In genomic region chr11:3472484-3472883, GRCm38 (mm10) we compare ENCODE assay signal across 9 mouse cellular contexts. TPM values are rescaled to one million over a fixed set of nuclear protein-coding genes. Genes with fewer than 3 reads are reported as not detected.
DNase-seq lines count a peak whose midpoint lies in the region; ATAC-seq and TF ChIP-seq lines count a peak whose summit lies in the region.
"Had no signal": no experiment of that assay in that cellular context is flagged by ENCODE, and none has a peak within 500 bp of the region (broad histone marks: within the 10 kb centered on the region; RNA-seq: fewer than 3 reads in every experiment).

No protein-coding gene starts in this region.

- H3K27ac ChIP-seq in forebrain, embryonic 10.5 days = no peak overlapping the region
- no peak overlapping the region for H3K27ac ChIP-seq in heart, postnatal 0 days (ENCODE audit: low read depth)
- no peak overlapping the region for H3K27ac ChIP-seq in liver, postnatal 0 days (ENCODE audit: low read depth)
- no peak overlapping the region for H3K27ac ChIP-seq in olfactory bulb, adult 2 months (ENCODE audit: insufficient read depth, low read depth, low read length)
- H3K27ac ChIP-seq: heart, embryonic 13.5 days had no signal

- no peaks in the 10 kb centered on the region for H3K9me3 ChIP-seq in E14TG2a.4 (ENCODE audit: low read length)
- no peaks in the 10 kb centered on the region for H3K9me3 ChIP-seq in forebrain, embryonic 10.5 days
- no peaks in the 10 kb centered on the region for H3K9me3 ChIP-seq in heart, postnatal 0 days (replicated peaks; ENCODE audit: control insufficient read depth, low read length)
- no peaks in the 10 kb centered on the region for H3K9me3 ChIP-seq in liver, postnatal 0 days (ENCODE audit: low read length)
- H3K9me3 ChIP-seq: heart, embryonic 13.5 days had no signal

- WGBS in forebrain, embryonic 10.5 days = 20% methylated on average over 1 of the region's 1 CpGs
- WGBS in heart, postnatal 0 days = 18% methylated on average over 1 of the region's 1 CpGs
- 28% methylated on average over 1 of the region's 1 CpGs for WGBS in liver, postnatal 0 days (ENCODE audit: insufficient replicate concordance)
- 38% methylated on average over 1 of the region's 1 CpGs for WGBS in olfactory bulb, adult 2 months

- peaks cover 20% of the 10 kb centered on the region for H3K4me1 ChIP-seq in E14TG2a.4 (replicated peaks; ENCODE audit: low read depth, low read length)
- peaks cover 5% of the 10 kb centered on the region; the same call in 1 of the 2 replicates for H3K4me1 ChIP-seq in forebrain, embryonic 10.5 days
- no peaks in the 10 kb centered on the region for H3K4me1 ChIP-seq in heart, postnatal 0 days (ENCODE audit: control insufficient read depth, insufficient read depth)
- H3K4me1 ChIP-seq in liver, postnatal 0 days (ENCODE audit: insufficient read depth) = no peaks in the 10 kb centered on the region
- no peaks in the 10 kb centered on the region; the same call in 1 of the 2 replicates for H3K4me1 ChIP-seq in olfactory bulb, adult 2 months (ENCODE audit: control insufficient read depth, insufficient read depth, low read length)
- H3K4me1 ChIP-seq: heart, embryonic 13.5 days had no signal

- TF ChIP-seq POLR2A in brain, embryonic 14.5 days (IDR thresholded peaks at IDR 0.05; ENCODE audit: borderline replicate concordance, extremely low read depth, insufficient read depth, insufficient read length, poor library complexity, severe bottlenecking) = no peak
- no peak for TF ChIP-seq POLR2A in olfactory bulb, adult 2 months (IDR thresholded peaks at IDR 0.05; ENCODE audit: insufficient read depth, low read depth, low read length)

- H3K4me3 ChIP-seq in E14TG2a.4 (replicated peaks; ENCODE audit: low read length) = no peak overlapping the region
- no peak overlapping the region for H3K4me3 ChIP-seq in forebrain, embryonic 10.5 days
- H3K4me3 ChIP-seq in heart, postnatal 0 days (ENCODE audit: low read depth, low read length) = no peak overlapping the region
- H3K4me3 ChIP-seq in liver, postnatal 0 days (ENCODE audit: low read depth, low read length) = no peak overlapping the region
- H3K4me3 ChIP-seq in olfactory bulb, adult 2 months (ENCODE audit: insufficient read depth, low read depth, low read length) = no peak overlapping the region
- H3K4me3 ChIP-seq: heart, embryonic 13.5 days had no signal

- no peak for TF ChIP-seq EP300 in heart, postnatal 0 days (IDR thresholded peaks at IDR 0.05; ENCODE audit: low read depth)
- no peak for TF ChIP-seq EP300 in liver, postnatal 0 days (IDR thresholded peaks at IDR 0.05; ENCODE audit: low read depth)

- no peaks in the 10 kb centered on the region for H3K36me3 ChIP-seq in E14TG2a.4 (ENCODE audit: insufficient read depth, low read length)
- no peaks in the 10 kb centered on the region for H3K36me3 ChIP-seq in forebrain, embryonic 10.5 days (replicated peaks)
- no peaks in the 10 kb centered on the region for H3K36me3 ChIP-seq in heart, postnatal 0 days (replicated peaks; ENCODE audit: control insufficient read depth, insufficient read depth, low read length)
- no peaks in the 10 kb centered on the region for H3K36me3 ChIP-seq in liver, postnatal 0 days (replicated peaks; ENCODE audit: insufficient read depth, low read length)
- H3K36me3 ChIP-seq: heart, embryonic 13.5 days had no signal

- no peak overlapping the region for H3K4me2 ChIP-seq in heart, postnatal 0 days (ENCODE audit: low read depth, low read length)
- no peak overlapping the region for H3K4me2 ChIP-seq in liver, postnatal 0 days (ENCODE audit: low read depth, low read length)
- H3K4me2 ChIP-seq: heart, embryonic 13.5 days had no signal

- peak; percentile 89 for DNase-seq in brain, embryonic 14.5 days (ENCODE audit: low read depth)
- DNase-seq in forebrain, embryonic 10.5 days (ENCODE audit: extremely low spot score, low spot score) = peak; percentile 74
- peak; percentile 88 for DNase-seq in heart, postnatal 0 days (ENCODE audit: low spot score)
- DNase-seq in kidney, postnatal 36 days = peak; percentile 84 to 95
- peak; percentile 85 for DNase-seq in liver, postnatal 0 days
- DNase-seq in testis, postnatal 14 days (ENCODE audit: low spot score) = peak; percentile 59

- ATAC-seq in heart, postnatal 0 days (ENCODE audit: insufficient read depth, low read depth) = peak; percentile 86
- peak; percentile 56; the same call in 1 of the 2 replicates for ATAC-seq in liver, postnatal 0 days

- no peak overlapping the region for H3K9ac ChIP-seq in heart, postnatal 0 days (replicated peaks; ENCODE audit: low read depth, low read length)
- no peak overlapping the region for H3K9ac ChIP-seq in liver, postnatal 0 days (replicated peaks)
- H3K9ac ChIP-seq: heart, embryonic 13.5 days had no signal

- TF ChIP-seq CTCF in E14TG2a.4 (conservative IDR thresholded peaks at IDR 0.05; ENCODE audit: low read length) = peak; percentile 70
- peak; percentile 90 for TF ChIP-seq CTCF in brain, embryonic 14.5 days (IDR thresholded peaks at IDR 0.05; ENCODE audit: borderline replicate concordance, extremely low read depth, insufficient read depth, insufficient read length)
- TF ChIP-seq CTCF in heart, postnatal 0 days (IDR thresholded peaks at IDR 0.05; ENCODE audit: low read depth) = peak; percentile 94
- peak; percentile 93 for TF ChIP-seq CTCF in liver, postnatal 0 days (IDR thresholded peaks at IDR 0.05; ENCODE audit: low read depth)
- TF ChIP-seq CTCF in olfactory bulb, adult 2 months (IDR thresholded peaks at IDR 0.05; ENCODE audit: insufficient read depth, low read depth, low read length) = peak; percentile 45

- peaks cover 2% of the 10 kb centered on the region; the same call in 1 of the 2 replicates for H3K27me3 ChIP-seq in E14TG2a.4 (ENCODE audit: insufficient read depth, low read length)
- H3K27me3 ChIP-seq in forebrain, embryonic 10.5 days (ENCODE audit: poor library complexity, severe bottlenecking) = peaks cover 3% of the 10 kb centered on the region; the same call in 1 of the 2 replicates
- no peaks in the 10 kb centered on the region for H3K27me3 ChIP-seq in heart, postnatal 0 days (ENCODE audit: control insufficient read depth, insufficient read depth, low read length)
- H3K27me3 ChIP-seq in liver, postnatal 0 days (ENCODE audit: insufficient read depth, low read length) = no peaks in the 10 kb centered on the region

RNA-seq across cellular contexts. Expression of gene Pla2g3, which starts 15.6 kb away (rescaled TPM):
- polyA plus RNA-seq in brain, embryonic 14.5 days (2012; rRNA removed) = 1.2 and 1.3 TPM in 2 replicates
- 1.4 TPM in 2 replicates for polyA plus RNA-seq in forebrain, embryonic 10.5 days (2016; fragmentation: Nextera tagmentation; extraction: Ambion mirVana)
- 0.08 and 0.19 TPM in 2 replicates for total RNA-seq in heart, postnatal 0 days (2014; rRNA removed; ENCODE audit: low replicate concordance)
- polyA plus RNA-seq in heart, postnatal 0 days (2015; fragmentation: Nextera tagmentation; extraction: Ambion mirVana) = 0.10 and 0.11 TPM in 2 replicates
- polyA plus RNA-seq in liver, postnatal 0 days (2015; fragmentation: Nextera tagmentation; extraction: Ambion mirVana) = 0.07 TPM in 1 of 2 replicates, not detected in the other
- not detected in 2 replicates for polyA plus RNA-seq in olfactory bulb, adult 2 months (2012; ENCODE audit: insufficient read depth, insufficient read length, low replicate concordance, missing spikeins)

RNA-seq across cellular contexts. Expression of gene Rnf185, which starts 20.3 kb away (rescaled TPM):
- 46.9 and 47.0 TPM in 2 replicates for polyA plus RNA-seq in brain, embryonic 14.5 days (2012; rRNA removed)
- polyA plus RNA-seq in forebrain, embryonic 10.5 days (2016; fragmentation: Nextera tagmentation; extraction: Ambion mirVana) = 39.6 and 42.4 TPM in 2 replicates
- total RNA-seq in heart, postnatal 0 days (2014; rRNA removed; ENCODE audit: low replicate concordance) = 41.2 and 82.6 TPM in 2 replicates
- polyA plus RNA-seq in heart, postnatal 0 days (2015; fragmentation: Nextera tagmentation; extraction: Ambion mirVana) = 22.9 and 23.6 TPM in 2 replicates
- 9.7 and 10.3 TPM in 2 replicates for polyA plus RNA-seq in liver, postnatal 0 days (2015; fragmentation: Nextera tagmentation; extraction: Ambion mirVana)
- not detected in 2 replicates for polyA plus RNA-seq in olfactory bulb, adult 2 months (2012; ENCODE audit: insufficient read depth, insufficient read length, low replicate concordance, missing spikeins)

RNA-seq across cellular contexts. Expression of gene Inpp5j, which starts 32.1 kb away (rescaled TPM):
- polyA plus RNA-seq in brain, embryonic 14.5 days (2012; rRNA removed) = 2.2 and 4.1 TPM in 2 replicates
- polyA plus RNA-seq in forebrain, embryonic 10.5 days (2016; fragmentation: Nextera tagmentation; extraction: Ambion mirVana) = 0.20 and 0.21 TPM in 2 replicates
- 7.1 and 9.4 TPM in 2 replicates for total RNA-seq in heart, postnatal 0 days (2014; rRNA removed; ENCODE audit: low replicate concordance)
- polyA plus RNA-seq in heart, postnatal 0 days (2015; fragmentation: Nextera tagmentation; extraction: Ambion mirVana) = 12.4 and 12.8 TPM in 2 replicates
- polyA plus RNA-seq in liver, postnatal 0 days (2015; fragmentation: Nextera tagmentation; extraction: Ambion mirVana) = 0.83 and 0.86 TPM in 2 replicates
- polyA plus RNA-seq in olfactory bulb, adult 2 months (2012; ENCODE audit: insufficient read depth, insufficient read length, low replicate concordance, missing spikeins) = not detected in 2 replicates

RNA-seq across cellular contexts. Expression of gene Selenom, which starts 42.0 kb away (rescaled TPM):
- 57.4 and 65.9 TPM in 2 replicates for polyA plus RNA-seq in brain, embryonic 14.5 days (2012; rRNA removed)
- 36.1 and 37.9 TPM in 2 replicates for polyA plus RNA-seq in forebrain, embryonic 10.5 days (2016; fragmentation: Nextera tagmentation; extraction: Ambion mirVana)
- 147 and 156 TPM in 2 replicates for total RNA-seq in heart, postnatal 0 days (2014; rRNA removed; ENCODE audit: low replicate concordance)
- 129 and 130 TPM in 2 replicates for polyA plus RNA-seq in heart, postnatal 0 days (2015; fragmentation: Nextera tagmentation; extraction: Ambion mirVana)
- polyA plus RNA-seq in liver, postnatal 0 days (2015; fragmentation: Nextera tagmentation; extraction: Ambion mirVana) = 9.9 and 11.7 TPM in 2 replicates
- not detected in 2 replicates for polyA plus RNA-seq in olfactory bulb, adult 2 months (2012; ENCODE audit: insufficient read depth, insufficient read length, low replicate concordance, missing spikeins)

Comparison
In these comparisons a context has a peak if more than half of its experiments do, and no peak if none do; other contexts are left out.
1. RNA of gene Rnf185, which starts 20.3 kb away (polyA plus RNA-seq): 46.9 to 47.0 TPM in brain, embryonic 14.5 days, 39.6 to 42.4 TPM in forebrain, embryonic 10.5 days, 22.9 to 23.6 TPM in heart, postnatal 0 days and 9.7 to 10.3 TPM in liver, postnatal 0 days; not detected in olfactory bulb, adult 2 months; every median in the first group is over 10 times any median in the second.
2. Peak in every context shown above with its lines, with median percentiles within 50 percentile points of each other: CTCF ChIP-seq and DNase-seq.